Mouse (Mus musculus): ENCODE results near the gene Prr11.

Prr11 gene

DNA sequence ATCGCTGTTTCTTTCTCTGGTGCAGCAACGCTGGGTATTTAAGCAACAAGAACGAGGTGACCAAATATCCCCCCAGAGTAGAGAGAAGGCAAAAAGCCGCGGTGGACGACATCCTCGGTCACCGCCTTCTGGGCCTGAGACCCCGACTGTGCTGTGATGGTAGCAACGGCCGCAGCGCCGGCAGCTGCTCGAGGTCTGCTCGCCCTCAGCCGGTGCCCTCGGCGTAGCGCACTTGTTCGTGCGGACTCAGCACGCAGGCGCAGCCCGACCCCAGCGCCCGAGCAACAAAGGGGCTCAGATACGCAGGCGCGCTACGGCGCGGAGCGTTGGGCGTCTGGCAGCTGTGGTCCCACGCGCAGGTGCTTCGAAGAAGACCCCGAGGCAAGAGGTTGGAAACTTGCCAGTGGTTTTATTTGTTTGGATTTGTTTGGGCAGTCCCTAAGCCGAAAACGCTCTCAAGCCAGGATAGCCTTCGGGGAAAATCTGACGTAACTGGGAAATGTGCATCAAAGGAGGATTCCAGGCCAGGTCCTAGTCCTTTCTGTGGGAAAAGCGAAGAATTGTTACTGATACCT is 34.6 kb downstream of the Prr11 start, which contains the start of gene Gdpd1:
Gene Gdpd1, minus strand, starts transcription at position 197 of the 575 bp plus-strand sequence.
- peak; percentile 97; the same call in 1 of the 2 replicates for TF ChIP-seq GATA4 (IDR thresholded peaks at IDR 0.05; ENCODE audit: insufficient replicate concordance, low read length)

DNA sequence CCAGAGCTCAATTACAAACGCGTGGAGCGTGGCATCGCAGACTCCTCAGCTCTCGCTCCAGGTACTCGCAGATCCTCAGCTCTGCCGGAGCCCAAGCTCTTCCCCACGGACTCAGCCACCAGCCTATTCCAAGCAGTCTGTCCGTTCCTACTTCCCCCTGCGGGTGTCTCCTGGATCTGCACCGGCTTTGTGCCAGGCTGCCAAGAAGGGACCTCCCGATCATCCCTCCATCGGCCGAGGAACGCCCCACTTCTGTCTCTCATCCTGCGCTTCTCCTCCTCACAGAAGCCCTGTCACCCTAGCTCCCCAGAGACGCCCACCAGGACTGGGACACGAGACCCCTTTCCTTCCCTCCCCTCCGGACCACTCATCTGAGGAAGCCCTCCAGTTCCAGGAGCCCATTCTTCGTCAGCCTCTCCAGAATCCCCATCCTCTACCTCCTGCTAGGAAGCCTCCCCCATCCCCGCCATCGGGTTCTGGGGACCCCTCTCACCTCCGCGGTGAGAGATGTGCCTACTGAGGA is 35.1 kb downstream of the Prr11 start:
- TF ChIP-seq GATA4 (IDR thresholded peaks at IDR 0.05; ENCODE audit: insufficient replicate concordance, low read length) = no peak

DNA sequence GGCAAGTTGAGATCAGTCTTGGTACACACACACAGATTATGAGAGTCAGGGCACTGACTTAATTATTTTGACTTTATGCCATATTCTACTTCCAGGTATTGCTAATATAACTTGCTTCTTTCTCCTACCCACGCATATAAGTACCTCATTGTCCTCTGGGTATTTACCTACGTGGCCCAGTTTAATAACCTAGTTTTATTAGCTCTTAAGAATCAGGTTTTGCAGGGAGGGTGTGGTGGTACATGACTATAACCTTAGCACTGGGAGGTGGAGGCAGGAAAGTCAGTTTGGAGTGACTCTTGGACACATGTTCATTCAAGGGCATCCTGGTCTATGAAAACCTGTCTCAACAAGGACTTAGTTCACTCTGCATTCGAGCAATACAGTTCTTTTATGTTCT is 46.4 kb downstream of the Prr11 start:
- TF ChIP-seq GATA4 (IDR thresholded peaks at IDR 0.05; ENCODE audit: insufficient replicate concordance, low read length) = no peak

GRCm38 (mm10) chr11:87060410-87060809 is 48.1 kb downstream of the Prr11 start:
- TF ChIP-seq GATA4 (IDR thresholded peaks at IDR 0.05; ENCODE audit: insufficient replicate concordance, low read length) = no peak

DNA sequence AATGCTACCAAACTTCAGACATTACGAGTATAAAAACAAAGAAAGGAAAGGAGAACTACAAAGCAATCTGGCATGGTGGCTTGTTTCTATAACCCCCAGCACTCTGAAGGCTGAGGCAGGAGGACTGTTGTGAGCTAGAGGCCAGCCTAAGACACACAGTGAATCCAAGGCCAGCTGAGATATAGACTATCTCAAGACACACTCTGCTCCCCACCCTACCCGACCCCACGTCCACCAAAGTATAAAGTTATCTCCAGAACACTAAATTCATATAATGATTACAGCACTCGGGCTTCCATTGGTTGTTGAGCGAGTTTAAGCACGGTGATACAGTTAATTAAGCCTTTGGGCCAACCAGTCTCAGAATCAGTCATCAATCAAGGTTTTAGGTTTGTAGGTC is 52.2 kb downstream of the Prr11 start:
- no peak for TF ChIP-seq GATA4 (IDR thresholded peaks at IDR 0.05; ENCODE audit: insufficient replicate concordance, low read length)

GRCm38 (mm10) chr11:87046968-87047367 is 61.5 kb downstream of the Prr11 start:
- no peak for TF ChIP-seq GATA4 (IDR thresholded peaks at IDR 0.05; ENCODE audit: insufficient replicate concordance, low read length)

DNA sequence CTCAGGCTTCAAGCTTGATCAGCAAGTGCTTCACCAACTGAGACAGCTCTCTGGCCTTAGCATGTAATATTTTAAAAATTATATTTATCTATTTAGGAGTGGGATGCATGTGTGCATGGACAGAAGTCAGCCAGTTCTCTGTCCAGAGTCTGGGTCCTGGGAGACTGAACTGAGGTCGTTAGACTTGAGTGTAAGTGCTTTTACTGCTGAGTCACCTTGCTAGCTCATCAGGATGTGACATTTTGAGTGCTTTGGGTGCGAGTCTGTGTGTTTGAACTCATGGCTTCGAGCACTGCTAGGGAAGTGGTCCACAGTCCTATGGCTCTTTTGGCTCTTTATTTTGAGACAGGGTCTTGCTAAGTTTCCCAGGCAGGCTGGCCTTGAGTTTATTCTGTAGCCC is 65.5 kb downstream of the Prr11 start:
- TF ChIP-seq GATA4 (IDR thresholded peaks at IDR 0.05; ENCODE audit: insufficient replicate concordance, low read length) = no peak

DNA sequence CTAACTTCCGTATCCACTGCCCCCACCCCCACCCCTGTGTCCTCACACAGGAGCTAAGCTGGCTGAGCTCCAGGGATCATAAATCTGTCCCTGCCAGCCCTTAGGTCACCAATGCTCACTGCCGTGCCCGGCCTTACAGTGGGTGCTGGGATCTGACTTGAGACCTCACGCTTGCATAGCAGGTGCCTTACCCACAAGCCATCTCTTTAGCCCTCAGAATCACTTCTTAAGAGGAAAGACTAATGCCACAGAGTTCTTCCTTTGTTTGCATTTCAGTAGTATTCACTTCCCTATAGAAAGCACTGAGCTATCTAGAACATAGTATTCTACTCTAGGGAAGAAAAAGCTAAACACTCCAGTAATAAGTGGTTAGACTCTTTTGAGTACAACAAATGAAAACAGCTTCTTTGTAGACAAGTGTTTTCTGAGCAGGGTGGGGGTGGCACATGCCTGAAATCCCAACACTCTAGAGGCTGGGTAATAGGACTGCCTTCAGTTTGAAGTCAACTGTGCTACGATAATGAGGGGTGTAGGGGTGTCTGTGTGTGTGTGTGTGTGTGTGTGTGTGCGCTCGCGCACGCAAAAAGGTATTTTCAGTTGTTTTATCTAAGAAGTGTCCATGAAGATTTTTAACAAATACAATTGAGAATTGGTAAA is 69.1 kb downstream of the Prr11 start:
- TF ChIP-seq GATA4 (IDR thresholded peaks at IDR 0.05; ENCODE audit: insufficient replicate concordance, low read length) = no peak

Measured in liver, adult (tissue).